Comparison of ENCODE assay signal across 22 mouse cellular contexts in the genomic region with DNA sequence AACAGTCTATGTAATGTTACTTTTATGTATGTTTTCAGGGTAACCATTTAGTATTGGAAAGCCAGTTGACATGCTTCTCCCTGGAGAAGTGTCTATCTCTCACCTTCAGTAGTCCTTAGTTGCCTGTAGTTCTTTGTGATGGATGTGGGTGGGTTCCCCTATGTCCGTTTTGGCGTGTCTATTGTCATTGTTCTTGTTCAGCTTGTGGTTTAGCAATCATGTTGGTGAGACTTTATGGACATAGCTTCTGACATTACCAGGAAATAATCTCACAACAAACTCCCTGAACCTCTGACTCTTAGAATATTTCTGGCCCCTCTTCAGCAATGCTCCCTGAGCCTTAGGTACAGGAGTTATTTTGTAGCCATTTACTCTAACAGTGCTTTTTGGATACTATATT.
"Had no signal": no experiment of that assay in that cellular context is flagged by ENCODE, and none has a peak within 500 bp of the region (broad histone marks: within the 10 kb centered on the region; RNA-seq: fewer than 3 reads in every experiment).

No protein-coding gene starts in this region.

- H3K9ac ChIP-seq: forebrain, postnatal 0 days; heart, embryonic 13.5 days; heart, embryonic 15.5 days; hindbrain, embryonic 13.5 days; hindbrain, embryonic 15.5 days; limb, embryonic 13.5 days; limb, embryonic 15.5 days; liver, embryonic 12.5 days; liver, embryonic 14.5 days had no signal

- H3K27ac ChIP-seq: heart, embryonic 13.5 days; heart, embryonic 15.5 days; hindbrain, embryonic 13.5 days; hindbrain, embryonic 15.5 days; hindbrain, postnatal 0 days; kidney, postnatal 0 days; limb, embryonic 13.5 days; limb, embryonic 15.5 days; liver, embryonic 12.5 days; liver, embryonic 14.5 days had no signal

- H3K4me2 ChIP-seq: heart, embryonic 13.5 days; heart, embryonic 15.5 days; hindbrain, embryonic 13.5 days; hindbrain, embryonic 15.5 days; limb, embryonic 13.5 days; limb, embryonic 15.5 days; liver, embryonic 12.5 days had no signal

- DNase-seq: forebrain, postnatal 0 days; gastrocnemius, postnatal 10 days; gastrocnemius, postnatal 36 days; heart, postnatal 14 days; kidney, adult 11 months; kidney, adult 8-10 months; kidney, postnatal 14 days; kidney, postnatal 36 days; layer of hippocampus, adult 9-11 months; layer of hippocampus, postnatal 36 days; left cerebral cortex, postnatal 4 days had no signal

- H3K4me1 ChIP-seq: heart, embryonic 15.5 days; hindbrain, embryonic 13.5 days; hindbrain, embryonic 15.5 days; limb, embryonic 13.5 days; limb, embryonic 15.5 days; liver, embryonic 12.5 days had no signal

- H3K9me3 ChIP-seq: heart, embryonic 13.5 days; heart, embryonic 15.5 days; hindbrain, embryonic 13.5 days; hindbrain, embryonic 15.5 days; limb, embryonic 13.5 days; limb, embryonic 15.5 days; liver, embryonic 12.5 days had no signal

- ATAC-seq: forebrain, postnatal 0 days; hindbrain, postnatal 0 days; intestine, embryonic 16.5 days; liver, embryonic 12.5 days had no signal

- H3K27me3 ChIP-seq: heart, embryonic 13.5 days; heart, embryonic 15.5 days; hindbrain, embryonic 13.5 days; hindbrain, embryonic 15.5 days; limb, embryonic 13.5 days; limb, embryonic 15.5 days; liver, embryonic 12.5 days had no signal

- H3K4me3 ChIP-seq: heart, embryonic 13.5 days; heart, embryonic 15.5 days; hindbrain, embryonic 13.5 days; hindbrain, embryonic 15.5 days; limb, embryonic 13.5 days; limb, embryonic 15.5 days; liver, embryonic 12.5 days had no signal

- H3K36me3 ChIP-seq: heart, embryonic 13.5 days; heart, embryonic 15.5 days; hindbrain, embryonic 13.5 days; hindbrain, embryonic 15.5 days; limb, embryonic 13.5 days; limb, embryonic 15.5 days; liver, embryonic 12.5 days had no signal
